Mouse (Mus musculus) liver, embryonic 16.5 days (tissue): ENCODE measurements around the gene Gamt. TPM values are rescaled to one million over a fixed set of nuclear protein-coding genes. Genes with fewer than 3 reads are reported as not detected.

Experiments
- ATAC-seq: fragments of 200-750 bp; cut with Nextera tagmentation; 2 replicates; pipeline ENCODE4 v1.8.0; 2017; ENCODE audit warnings: low read depth, mild to moderate bottlenecking, moderate number of reproducible peaks, moderate library complexity
- H3K27ac ChIP-seq: fragments of 300-500 bp; sonication (generic); 2 replicates; pipeline ENCODE4 v1.5.1; 2014; ENCODE audit warnings: mild to moderate bottlenecking, low read length
- H3K27me3 ChIP-seq: fragments of 300-500 bp; sonication (generic); 2 replicates; pipeline ENCODE4 v1.6.1; 2014; ENCODE audit warnings: low read depth, low read length, mixed read lengths; ENCODE audit not compliant: control insufficient read depth, insufficient read depth
- H3K36me3 ChIP-seq: fragments of 300-500 bp; sonication (generic); 2 replicates; pipeline ENCODE4 v1.6.1; 2014; ENCODE audit warnings: mild to moderate bottlenecking; ENCODE audit not compliant: control insufficient read depth, insufficient read depth
- H3K4me1 ChIP-seq: fragments of 300-500 bp; sonication (generic); 2 replicates; pipeline ENCODE4 v1.6.1; 2014; ENCODE audit warnings: low read depth, low read length, mixed read lengths; ENCODE audit not compliant: control insufficient read depth
- H3K4me2 ChIP-seq: fragments of 300-500 bp; sonication (generic); 2 replicates; pipeline ENCODE4 v1.6.1; 2014; ENCODE audit warnings: low read depth, low read length, mixed read lengths
- H3K4me3 ChIP-seq: fragments of 300-500 bp; sonication (generic); 2 replicates; pipeline ENCODE4 v1.5.1; 2014; ENCODE audit warnings: low read depth, mild to moderate bottlenecking, low read length
- H3K9ac ChIP-seq: fragments of 300-500 bp; sonication (generic); 2 replicates; pipeline ENCODE4 v1.6.1; 2014; ENCODE audit warnings: low read depth, low read length
- H3K9me3 ChIP-seq: fragments of 300-500 bp; sonication (generic); replicated peaks from 2 replicates; pipeline ENCODE4 v1.6.1; 2016; ENCODE audit warnings: low read length; ENCODE audit not compliant: control insufficient read depth
- WGBS: fragments of 180-500 bp; shearing (Covaris S2); extraction: QIAGEN DNeasy Blood & Tissue Kit; methylation state at CpG from one replicate; pipeline ENCODE4 v1.1.7; 2014; ENCODE audit not compliant: insufficient replicate concordance; 5-methylcytosine and 5-hydroxymethylcytosine counted together
- polyA plus RNA-seq: library from polyadenylated mRNA; unstranded; fragments of >200 nt; fragmentation: Nextera tagmentation; extraction: Ambion mirVana; gene quantifications from 2 replicates; pipeline ENCODE4 v1.2.1, GENCODE M21; 2015

Gamt gene
- polyA plus RNA-seq, 1 experiment from 2014 or later: 166 TPM

- H3K4me2 ChIP-seq: peak within 1 kb of the TSS; percentile 81
- H3K4me1 ChIP-seq: peaks cover 33% of the 10 kb centered on the region
- peak within 1 kb of the TSS; percentile 87 for H3K9ac ChIP-seq
- H3K27ac ChIP-seq: peak within 1 kb of the TSS; percentile 76
- peaks cover 19% of the 10 kb centered on the region for H3K36me3 ChIP-seq
- H3K9me3 ChIP-seq: no peaks in the 10 kb centered on the region
- H3K27me3 ChIP-seq: peaks cover 13% of the 10 kb centered on the region
- WGBS: under 1% methylated on average over 72 of the region's 72 CpGs
- peak within 1 kb of the TSS; percentile 82 for H3K4me3 ChIP-seq
- peak; percentile 90 for ATAC-seq
These were observed 31.7 kb upstream of the Gamt start, which contains the start of gene Rps15 for GRCm38 (mm10) chr10:80292251-80293146. Rps15 (plus strand) TSS chr10:80292453.

DNA sequence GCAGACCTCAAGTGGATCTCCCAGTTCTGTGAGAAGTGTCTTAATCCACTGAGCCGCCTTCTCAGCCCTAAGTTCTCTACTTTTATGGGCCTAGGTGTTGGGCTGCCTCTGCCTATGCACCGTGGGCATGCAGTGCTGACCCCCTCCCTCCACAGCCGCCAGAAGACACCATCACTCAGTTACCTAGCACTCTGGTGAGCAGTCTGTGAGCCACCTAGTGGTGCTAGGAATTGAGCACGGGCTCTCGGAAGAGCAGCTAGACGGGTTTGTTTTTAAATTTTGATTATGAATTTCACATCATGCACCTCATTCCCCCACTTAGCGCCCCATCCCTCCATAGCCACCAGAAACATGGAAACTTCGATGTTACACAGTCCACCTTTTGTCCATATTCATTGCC lies 27.8 kb upstream of the Gamt start:
- Histone ChIP-seq H3K4me2 (no peak overlapping the region), H3K27me3 (no peaks in the 10 kb centered on the region), H3K4me3 (no peak overlapping the region), H3K9ac (no peak overlapping the region), H3K27ac (no peak overlapping the region), H3K36me3 (peaks cover 39% of the 10 kb centered on the region), H3K9me3 (no peaks in the 10 kb centered on the region), H3K4me1 (peaks cover 9% of the 10 kb centered on the region)
- 69% methylated on average over 8 of the region's 8 CpGs for WGBS
- ATAC-seq: no peak

DNA sequence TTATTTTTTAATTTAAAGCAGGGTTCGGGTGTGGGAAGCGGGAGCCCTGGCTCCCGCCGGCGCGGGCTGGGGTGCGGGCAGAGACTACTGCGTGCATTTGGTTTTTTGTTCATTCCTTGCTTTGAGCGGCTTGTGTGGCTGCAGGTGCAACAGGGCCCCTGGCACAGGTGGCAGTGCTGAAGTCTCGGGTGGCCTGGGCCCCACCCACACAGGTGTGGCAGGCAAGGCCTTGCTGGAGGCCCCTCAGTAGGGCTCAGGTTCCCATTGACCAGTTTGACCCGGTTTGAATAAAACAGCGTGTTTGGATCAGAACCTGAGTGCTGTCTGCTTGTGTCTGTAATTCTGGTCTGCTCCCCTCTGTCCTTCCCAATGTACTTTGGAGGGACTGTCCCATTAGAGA lies 27.3 kb upstream of the Gamt start:
- H3K27me3 ChIP-seq: no peaks in the 10 kb centered on the region
- no peak overlapping the region for H3K27ac ChIP-seq
- H3K9me3 ChIP-seq: no peaks in the 10 kb centered on the region
- no peak overlapping the region for H3K9ac ChIP-seq
- ATAC-seq: no peak
- H3K4me3 ChIP-seq: no peak overlapping the region
- WGBS: 89% methylated on average over 12 of the region's 12 CpGs
- peaks cover 45% of the 10 kb centered on the region for H3K36me3 ChIP-seq
- no peak overlapping the region for H3K4me2 ChIP-seq
- peaks cover 4% of the 10 kb centered on the region for H3K4me1 ChIP-seq

DNA sequence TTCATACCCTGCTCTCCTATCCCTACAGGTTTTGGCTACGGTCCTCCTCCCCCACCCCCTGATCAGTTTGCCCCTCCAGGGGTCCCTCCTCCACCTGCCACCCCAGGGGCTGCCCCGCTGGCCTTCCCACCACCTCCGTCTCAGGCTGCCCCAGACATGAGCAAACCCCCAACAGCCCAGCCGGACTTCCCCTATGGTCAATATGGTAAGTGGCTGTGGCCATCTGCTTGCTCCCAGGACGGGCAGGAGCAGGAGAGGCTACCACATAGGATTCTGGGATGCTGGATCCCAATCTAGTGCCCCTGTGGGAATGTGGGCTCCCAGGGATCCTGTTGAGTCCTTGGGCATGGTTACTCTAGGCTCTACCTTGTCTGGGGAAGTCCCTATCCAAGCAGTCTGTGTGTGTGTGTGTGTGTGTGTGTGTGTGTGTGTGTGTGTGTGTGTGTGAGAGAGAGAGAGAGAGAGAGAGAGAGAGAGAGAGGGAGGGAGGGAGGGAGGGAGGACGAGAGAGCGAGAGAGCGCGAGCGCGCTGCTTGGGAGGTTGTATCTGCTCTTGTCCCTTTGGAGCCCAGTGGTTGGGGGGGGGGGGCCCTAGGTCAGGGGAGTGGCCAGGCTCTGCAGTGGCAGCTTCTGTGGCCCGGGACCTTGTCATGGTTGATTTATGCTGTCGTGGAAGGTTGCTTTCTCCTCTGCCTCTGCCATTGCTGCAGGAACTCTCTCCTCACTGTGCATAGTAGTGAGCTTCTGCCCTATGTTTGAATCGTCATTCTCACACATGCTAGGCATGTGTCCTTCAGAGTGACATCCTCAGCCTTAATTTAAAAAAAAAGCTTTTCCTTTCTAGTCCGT lies 24.6 kb upstream of the Gamt start:
- H3K4me1 ChIP-seq: peaks cover 7% of the 10 kb centered on the region
- no peak overlapping the region for H3K4me2 ChIP-seq
- peaks cover 56% of the 10 kb centered on the region for H3K36me3 ChIP-seq
- H3K27ac ChIP-seq: no peak overlapping the region
- H3K27me3 ChIP-seq: no peaks in the 10 kb centered on the region
- ATAC-seq: no peak
- H3K4me3 ChIP-seq: no peak overlapping the region
- WGBS: 71% methylated on average over 15 of the region's 15 CpGs
- no peak overlapping the region for H3K9ac ChIP-seq
- H3K9me3 ChIP-seq: no peaks in the 10 kb centered on the region

DNA sequence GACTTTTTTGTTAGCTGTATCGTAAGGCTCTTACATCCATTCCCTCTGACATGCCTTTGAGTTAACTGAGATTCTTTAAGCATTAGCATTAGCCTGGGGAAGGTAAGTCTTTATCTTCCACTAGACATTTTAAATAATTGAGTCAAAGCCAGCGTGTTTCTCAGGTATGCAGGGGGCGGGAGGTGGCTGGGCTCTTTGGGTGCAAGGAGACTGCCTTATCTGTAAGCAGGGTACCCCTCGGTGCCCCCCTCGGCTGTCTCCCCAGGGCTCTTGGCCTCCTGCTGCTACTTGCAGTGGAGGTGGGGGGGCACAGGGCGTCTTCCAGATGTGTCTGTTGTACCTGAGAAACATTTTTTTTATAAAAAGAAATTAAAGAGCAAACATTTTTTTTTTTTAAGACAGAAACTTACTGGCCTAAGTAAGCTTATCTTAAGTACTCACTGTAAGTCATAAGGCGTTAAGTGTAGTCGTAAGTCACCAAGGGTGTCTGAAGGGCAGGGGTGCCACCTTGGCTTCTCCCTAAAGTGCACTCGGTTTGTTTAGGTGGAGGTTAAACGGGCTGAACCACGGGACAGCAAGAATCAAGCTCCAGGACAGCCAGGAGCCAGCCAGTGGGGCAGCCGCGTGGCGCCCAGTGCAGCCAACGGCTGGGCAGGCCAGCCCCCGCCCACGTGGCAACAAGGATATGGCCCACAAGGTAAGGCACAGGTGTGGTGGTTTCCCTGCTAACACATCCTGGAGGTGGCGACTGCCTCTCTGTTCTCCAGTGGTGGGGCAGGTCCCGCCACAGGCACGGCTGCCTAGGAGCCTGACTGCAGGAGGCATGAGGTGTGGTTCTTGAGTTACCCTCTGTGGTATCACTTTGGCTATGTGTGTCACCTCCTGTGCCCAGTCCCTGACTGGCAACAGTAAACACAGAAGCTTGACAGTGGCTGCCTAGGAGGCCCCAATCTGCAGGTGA lies 21.9 kb upstream of the Gamt start:
- H3K27me3 ChIP-seq: no peaks in the 10 kb centered on the region
- H3K9ac ChIP-seq: no peak overlapping the region
- H3K36me3 ChIP-seq: peaks cover 72% of the 10 kb centered on the region
- H3K4me3 ChIP-seq: no peak overlapping the region
- no peak overlapping the region for H3K27ac ChIP-seq
- no peaks in the 10 kb centered on the region for H3K9me3 ChIP-seq
- peaks cover 7% of the 10 kb centered on the region for H3K4me1 ChIP-seq
- ATAC-seq: no peak
- no peak overlapping the region for H3K4me2 ChIP-seq
- WGBS: 77% methylated on average over 20 of the region's 20 CpGs

GRCm38 (mm10) chr10:80281921-80282371 lies 21.1 kb upstream of the Gamt start:
- Histone ChIP-seq H3K4me1 (peaks cover 7% of the 10 kb centered on the region), H3K9me3 (no peaks in the 10 kb centered on the region), H3K9ac (no peak overlapping the region), H3K4me3 (no peak overlapping the region), H3K27ac (peak overlapping the region; percentile 2), H3K4me2 (no peak overlapping the region), H3K36me3 (peaks cover 73% of the 10 kb centered on the region), H3K27me3 (no peaks in the 10 kb centered on the region)
- WGBS: 80% methylated on average over 8 of the region's 8 CpGs
- peak; percentile 14; the same call in 1 of the 2 replicates for ATAC-seq

DNA sequence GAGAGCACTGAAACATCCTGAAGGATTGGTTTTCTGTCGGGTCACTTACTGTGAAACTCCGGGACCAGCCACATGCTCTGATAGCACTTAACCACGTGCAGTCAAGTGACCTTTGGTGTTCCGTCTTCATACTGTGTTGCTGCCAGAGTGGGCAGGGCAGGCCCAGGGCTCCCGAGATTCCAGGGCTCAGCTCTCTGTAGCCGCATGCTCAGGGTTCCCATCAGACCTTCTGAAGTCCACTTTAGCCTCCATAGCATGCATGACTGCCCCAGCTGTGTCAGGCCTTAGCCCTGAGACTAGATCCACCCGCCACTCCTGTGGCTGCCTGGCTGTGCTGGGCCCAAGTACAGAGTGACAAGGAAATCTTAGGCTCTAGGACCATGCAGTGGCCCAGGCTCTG lies 20.5 kb upstream of the Gamt start:
- 67% methylated on average over 7 of the region's 7 CpGs for WGBS
- Histone ChIP-seq H3K9me3 (no peaks in the 10 kb centered on the region), H3K36me3 (peaks cover 72% of the 10 kb centered on the region), H3K4me3 (no peak overlapping the region), H3K4me2 (no peak overlapping the region), H3K27ac (peak overlapping the region; percentile 23; the same call in 1 of the 2 replicates), H3K9ac (no peak overlapping the region), H3K4me1 (peaks cover 7% of the 10 kb centered on the region), H3K27me3 (no peaks in the 10 kb centered on the region)
- ATAC-seq: peak; percentile 30; the same call in 1 of the 2 replicates

- Histone ChIP-seq H3K27ac (no peak overlapping the region), H3K36me3 (peaks cover 73% of the 10 kb centered on the region)
These were observed 18.5 kb upstream of the Gamt start for GRCm38 (mm10) chr10:80279273-80279672.

More at GRCm38 (mm10) chr10:80279273-80279672, 18.5 kb upstream of the Gamt start:
- WGBS: 86% methylated on average over 12 of the region's 12 CpGs
- H3K4me2 ChIP-seq: no peak overlapping the region
- no peak overlapping the region for H3K4me3 ChIP-seq
- H3K9me3 ChIP-seq: no peaks in the 10 kb centered on the region
- peaks cover 11% of the 10 kb centered on the region for H3K4me1 ChIP-seq
- no peak for ATAC-seq
- no peak overlapping the region for H3K9ac ChIP-seq
- H3K27me3 ChIP-seq: no peaks in the 10 kb centered on the region
